Mouse (Mus musculus) stomach, embryonic 14.5 days (tissue): ENCODE measurements around the gene Cacna1h. TPM values are rescaled to one million over a fixed set of nuclear protein-coding genes. Genes with fewer than 3 reads are reported as not detected.

Experiments used
- ATAC-seq: fragments of 200-750 bp; cut with Nextera tagmentation; 2 replicates; pipeline ENCODE4 v1.8.0; 2017; ENCODE audit warnings: low read depth, moderate TSS enrichment; ENCODE audit not compliant: insufficient number of reproducible peaks, insufficient read depth, low FRiP score
- H3K27ac ChIP-seq: fragments of 300-500 bp; sonication (generic); 2 replicates; pipeline ENCODE4 v1.5.1; 2014; ENCODE audit warnings: mild to moderate bottlenecking, low read length, moderate library complexity, mixed read lengths
- H3K27me3 ChIP-seq: fragments of 300-500 bp; sonication (generic); 2 replicates; pipeline ENCODE4 v1.6.1; 2014; ENCODE audit warnings: low read length, control low read depth, mixed read lengths; ENCODE audit not compliant: control insufficient read depth, insufficient read depth
- H3K36me3 ChIP-seq: fragments of 300-500 bp; sonication (generic); 2 replicates; pipeline ENCODE4 v1.6.1; 2014; ENCODE audit warnings: mild to moderate bottlenecking, control low read depth, low read length, moderate library complexity, mixed read lengths; ENCODE audit not compliant: control insufficient read depth, insufficient read depth
- H3K4me1 ChIP-seq: fragments of 300-500 bp; sonication (generic); 2 replicates; pipeline ENCODE4 v1.6.1; 2014; ENCODE audit warnings: low read length, control low read depth, mixed read lengths; ENCODE audit not compliant: control insufficient read depth, insufficient read depth
- H3K4me2 ChIP-seq: fragments of 300-500 bp; sonication (generic); replicated peaks from 2 replicates; pipeline ENCODE4 v1.6.1; 2014; ENCODE audit warnings: low read depth, low read length, control low read depth
- H3K4me3 ChIP-seq: fragments of 300-500 bp; sonication (generic); 2 replicates; pipeline ENCODE4 v1.5.1; 2014; ENCODE audit warnings: low read depth, low read length, control low read depth
- H3K9ac ChIP-seq: fragments of 300-500 bp; sonication (generic); replicated peaks from 2 replicates; pipeline ENCODE4 v1.6.1; 2014; ENCODE audit warnings: low read depth, mild to moderate bottlenecking, control low read depth, low read length, moderate library complexity, mixed read lengths
- H3K9me3 ChIP-seq: fragments of 300-500 bp; sonication (generic); 2 replicates; pipeline ENCODE4 v1.6.1; 2016; ENCODE audit warnings: low read depth, low read length, control low read depth; ENCODE audit not compliant: control insufficient read depth
- WGBS: fragments of 180-500 bp; shearing (Covaris S2); extraction: QIAGEN DNeasy Blood & Tissue Kit; methylation state at CpG from one replicate; pipeline ENCODE4 v1.1.7; 2014; 5-methylcytosine and 5-hydroxymethylcytosine counted together
- polyA plus RNA-seq: library from polyadenylated mRNA; unstranded; fragments of >200 nt; fragmentation: Nextera tagmentation; extraction: Ambion mirVana; gene quantifications from 2 replicates; pipeline ENCODE4 v1.2.1, GENCODE M21; 2014

Gene Cacna1h
- polyA plus RNA-seq, 1 experiment from 2014 or later = 6.6 TPM

- H3K36me3 ChIP-seq = no peaks in the 10 kb centered on the region
- H3K27ac ChIP-seq = no peak within 1 kb of the TSS
- 43% methylated on average over 2 of the region's 2 CpGs for WGBS
- no peaks in the 10 kb centered on the region for H3K27me3 ChIP-seq
- no peak within 1 kb of the TSS for H3K4me2 ChIP-seq
- no peaks in the 10 kb centered on the region for H3K9me3 ChIP-seq
- ATAC-seq = no peak
- no peaks in the 10 kb centered on the region for H3K4me1 ChIP-seq
- H3K9ac ChIP-seq = no peak within 1 kb of the TSS
- no peak within 1 kb of the TSS for H3K4me3 ChIP-seq
Observed at GRCm38 (mm10) chr17:25454272-25454671, 20.7 kb upstream of the Cacna1h start, which contains the start of gene Tekt4. Gene Tekt4, plus strand, starts transcription at chr17:25454615.

DNA sequence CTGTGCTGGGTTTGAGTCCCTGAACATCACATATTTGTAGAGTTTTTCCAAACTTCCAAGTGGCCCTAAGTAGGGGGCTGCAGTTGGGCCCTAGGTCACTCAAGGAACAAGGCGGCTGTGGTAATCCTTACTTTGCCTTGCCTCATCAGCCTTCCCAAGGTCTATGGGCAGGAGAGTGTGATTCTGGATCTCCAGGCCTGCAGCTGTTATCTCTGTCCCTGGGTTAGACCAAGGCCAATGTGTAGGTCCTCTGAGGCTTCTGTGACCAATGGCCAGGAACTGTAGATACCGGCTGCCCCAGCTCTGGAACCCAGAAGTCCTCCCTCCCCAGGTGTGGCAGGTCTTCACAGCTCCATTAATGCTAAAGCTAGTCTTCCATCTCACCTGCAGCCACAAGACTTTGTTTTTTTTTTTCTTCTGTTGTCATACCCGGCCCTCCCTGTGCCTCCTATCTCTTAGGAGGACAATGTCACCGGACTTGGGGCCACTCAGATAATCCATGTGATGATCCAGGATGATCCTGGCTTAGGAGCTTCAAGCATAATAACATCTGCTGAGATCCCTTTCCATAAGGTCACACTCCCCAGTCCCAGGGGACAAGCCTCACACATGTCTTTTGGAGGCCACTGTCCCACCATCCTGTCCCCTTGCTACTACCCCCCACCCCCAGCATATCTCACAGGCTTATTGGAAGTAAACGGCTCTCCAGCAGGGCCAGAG is 18.8 kb upstream of the Cacna1h start:
- peaks cover 4% of the 10 kb centered on the region; the same call in 1 of the 2 replicates for H3K4me1 ChIP-seq
- no peak overlapping the region for H3K9ac ChIP-seq
- 71% methylated on average over 5 of the region's 5 CpGs for WGBS
- H3K4me3 ChIP-seq = no peak overlapping the region
- H3K9me3 ChIP-seq = no peaks in the 10 kb centered on the region
- H3K27me3 ChIP-seq = no peaks in the 10 kb centered on the region
- no peaks in the 10 kb centered on the region for H3K36me3 ChIP-seq
- H3K27ac ChIP-seq = no peak overlapping the region
- no peak for ATAC-seq
- H3K4me2 ChIP-seq = no peak overlapping the region

- H3K4me2 ChIP-seq = no peak overlapping the region
- H3K9ac ChIP-seq = no peak overlapping the region
- peaks cover 4% of the 10 kb centered on the region; the same call in 1 of the 2 replicates for H3K4me1 ChIP-seq
- no peak overlapping the region for H3K27ac ChIP-seq
- no peak overlapping the region for H3K4me3 ChIP-seq
- H3K9me3 ChIP-seq = no peaks in the 10 kb centered on the region
- H3K36me3 ChIP-seq = no peaks in the 10 kb centered on the region
- WGBS = 57% methylated on average over 4 of the region's 4 CpGs
- no peak for ATAC-seq
- H3K27me3 ChIP-seq = no peaks in the 10 kb centered on the region
Observed at GRCm38 (mm10) chr17:25450329-25450728, 16.7 kb upstream of the Cacna1h start.

GRCm38 (mm10) chr17:25447865-25448264 is 14.3 kb upstream of the Cacna1h start:
- no peak overlapping the region for H3K27ac ChIP-seq
- no peak overlapping the region for H3K9ac ChIP-seq
- H3K4me3 ChIP-seq = no peak overlapping the region
- WGBS = 74% methylated on average over 12 of the region's 12 CpGs
- H3K9me3 ChIP-seq = no peaks in the 10 kb centered on the region
- H3K27me3 ChIP-seq = no peaks in the 10 kb centered on the region
- ATAC-seq = no peak
- no peaks in the 10 kb centered on the region for H3K36me3 ChIP-seq
- H3K4me1 ChIP-seq = peaks cover 6% of the 10 kb centered on the region; the same call in 1 of the 2 replicates
- H3K4me2 ChIP-seq = no peak overlapping the region

DNA sequence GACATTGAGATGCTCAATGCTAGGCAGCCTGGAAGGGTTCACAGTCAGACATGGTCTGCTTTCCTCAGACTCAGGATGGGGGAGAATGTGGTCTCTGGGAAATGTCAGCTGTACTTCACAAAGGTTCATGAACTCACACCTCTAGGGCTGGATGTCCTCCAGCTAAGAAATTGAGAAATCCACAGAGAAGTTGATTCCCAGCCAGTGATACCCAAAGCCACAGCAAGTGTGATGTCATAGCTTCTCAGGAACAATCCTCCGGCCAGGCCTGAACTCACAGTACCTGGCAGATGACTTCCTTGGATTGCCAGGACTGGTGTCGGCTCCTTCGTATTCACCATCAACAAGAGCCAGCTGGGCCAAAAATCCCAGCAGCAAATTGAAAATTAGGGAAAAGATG is 12.3 kb upstream of the Cacna1h start:
- Histone ChIP-seq H3K27me3 (no peaks in the 10 kb centered on the region), H3K4me1 (peaks cover 6% of the 10 kb centered on the region; the same call in 1 of the 2 replicates), H3K27ac (no peak overlapping the region), H3K36me3 (no peaks in the 10 kb centered on the region), H3K9ac (no peak overlapping the region), H3K4me3 (no peak overlapping the region), H3K4me2 (no peak overlapping the region), H3K9me3 (no peaks in the 10 kb centered on the region)
- WGBS = 93% methylated on average over 3 of the region's 3 CpGs
- no peak for ATAC-seq

GRCm38 (mm10) chr17:25445074-25445473 is 11.5 kb upstream of the Cacna1h start:
- ATAC-seq = no peak
- Histone ChIP-seq H3K4me3 (no peak overlapping the region), H3K4me1 (peaks cover 6% of the 10 kb centered on the region; the same call in 1 of the 2 replicates), H3K27ac (no peak overlapping the region), H3K27me3 (no peaks in the 10 kb centered on the region), H3K9ac (no peak overlapping the region), H3K4me2 (no peak overlapping the region), H3K9me3 (no peaks in the 10 kb centered on the region), H3K36me3 (no peaks in the 10 kb centered on the region)
- WGBS = 51% methylated on average over 4 of the region's 4 CpGs

DNA sequence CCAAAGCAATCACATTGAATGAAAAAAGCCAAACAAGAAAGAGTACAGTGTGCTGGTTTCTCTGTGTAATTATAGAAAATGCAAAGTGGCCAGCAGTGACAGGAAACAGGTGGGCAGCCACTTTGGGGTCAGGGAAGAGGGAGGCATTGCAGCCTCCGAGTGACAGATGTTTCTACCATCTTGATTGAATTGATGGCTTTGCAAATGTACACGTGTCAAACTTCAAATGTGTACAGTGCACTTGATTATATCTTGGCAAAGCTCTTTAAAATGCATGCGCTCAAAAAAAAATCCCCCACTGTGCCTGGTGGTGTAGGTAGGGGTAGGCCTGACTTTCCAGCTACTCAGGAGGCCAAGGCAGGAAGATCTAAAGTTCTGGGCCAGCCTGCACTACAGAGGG is 9.3 kb upstream of the Cacna1h start:
- H3K9me3 ChIP-seq = no peaks in the 10 kb centered on the region
- ATAC-seq = no peak
- H3K27me3 ChIP-seq = no peaks in the 10 kb centered on the region
- no peak overlapping the region for H3K27ac ChIP-seq
- no peaks in the 10 kb centered on the region for H3K36me3 ChIP-seq
- no peak overlapping the region for H3K4me2 ChIP-seq
- 44% methylated on average over 3 of the region's 3 CpGs for WGBS
- no peak overlapping the region for H3K4me3 ChIP-seq
- H3K4me1 ChIP-seq = peaks cover 2% of the 10 kb centered on the region; the same call in 1 of the 2 replicates
- no peak overlapping the region for H3K9ac ChIP-seq

GRCm38 (mm10) chr17:25441417-25441816 is 7.8 kb upstream of the Cacna1h start:
- 75% methylated on average over 6 of the region's 6 CpGs for WGBS
- no peak overlapping the region for H3K9ac ChIP-seq
- ATAC-seq = no peak
- H3K27me3 ChIP-seq = no peaks in the 10 kb centered on the region
- H3K27ac ChIP-seq = no peak overlapping the region
- no peaks in the 10 kb centered on the region for H3K9me3 ChIP-seq
- H3K4me1 ChIP-seq = peaks cover 2% of the 10 kb centered on the region; the same call in 1 of the 2 replicates
- H3K4me2 ChIP-seq = no peak overlapping the region
- H3K4me3 ChIP-seq = no peak overlapping the region
- H3K36me3 ChIP-seq = no peaks in the 10 kb centered on the region
